Mouse (Mus musculus): Measurements from ENCODE around the gene Schip1. TPM values are rescaled to one million over a fixed set of nuclear protein-coding genes. Genes with fewer than 3 reads are reported as not detected.

Schip1 gene
- polyA plus RNA-seq, 1 experiment from 2014 or later, result 108 TPM

DNA sequence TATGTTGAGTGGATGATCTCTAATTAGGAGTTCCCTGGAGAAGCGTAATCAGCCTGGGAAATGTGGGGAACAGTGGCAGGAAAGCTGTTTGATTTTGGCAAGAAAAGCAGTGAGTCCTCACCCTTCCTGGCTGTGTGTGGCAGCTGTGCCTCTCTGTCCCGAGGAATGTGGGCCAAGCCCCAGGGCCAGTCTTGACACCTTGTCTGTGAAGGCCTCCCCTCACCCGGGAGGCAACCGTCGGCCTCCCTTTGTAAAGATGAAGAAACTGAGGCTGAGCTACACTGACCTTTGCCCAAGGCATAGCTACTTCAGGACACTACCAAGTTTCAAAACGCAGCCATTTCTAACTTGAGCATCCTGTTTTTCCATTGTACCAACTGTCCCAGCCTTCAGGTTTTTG, 481.3 kb downstream of the Schip1 start:
- Histone ChIP-seq H3K4me3 (no peak overlapping the region), H3K27ac (replicated peaks) (no peak overlapping the region), H3K9me3 (no peaks in the 10 kb centered on the region), H3K4me1 (peaks cover 22% of the 10 kb centered on the region; the same call in 1 of the 2 replicates), H3K36me3 (no peaks in the 10 kb centered on the region), H3K9ac (replicated peaks) (no peak overlapping the region), H3K27me3 (no peaks in the 10 kb centered on the region), H3K4me2 (replicated peaks) (no peak overlapping the region)
- 65% methylated on average over 6 of the region's 6 CpGs for WGBS
- ATAC-seq (ENCODE audit: low FRiP score, low read depth), result no peak

- Histone ChIP-seq H3K4me1 (0 out of 2 replicates have a peak, but pooled peaks cover under 1% of the 10 kb centered on the region), H3K27me3 (no peaks in the 10 kb centered on the region), H3K4me2 (replicated peaks) (no peak overlapping the region), H3K9me3 (no peaks in the 10 kb centered on the region), H3K36me3 (no peaks in the 10 kb centered on the region), H3K9ac (replicated peaks) (no peak overlapping the region), H3K27ac (replicated peaks) (no peak overlapping the region), H3K4me3 (no peak overlapping the region)
- WGBS, result 82% methylated on average over 4 of the region's 4 CpGs
- no peak for ATAC-seq (ENCODE audit: low FRiP score, low read depth)
These were observed 490.6 kb downstream of the Schip1 start for GRCm38 (mm10) chr3:68555087-68555662.

DNA sequence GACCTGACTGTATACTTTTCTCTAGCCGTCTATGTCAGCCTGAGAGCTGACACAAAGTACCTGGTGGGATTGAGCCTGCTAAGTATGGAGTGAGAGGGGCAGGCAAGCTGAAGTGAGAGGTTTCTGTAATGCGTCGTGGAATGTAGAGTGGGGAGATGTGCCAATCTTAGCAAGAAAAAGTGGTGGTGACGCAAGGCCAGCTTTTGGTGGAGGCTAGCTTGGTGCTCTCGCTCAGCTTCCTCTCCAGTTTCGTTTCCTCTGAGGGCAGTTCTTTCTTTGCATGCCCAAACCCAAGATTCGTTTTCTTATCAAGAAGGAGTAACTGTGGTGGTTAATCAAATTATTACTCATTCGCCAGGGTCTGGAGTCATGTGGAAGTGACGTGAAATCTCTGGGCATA, 492.3 kb downstream of the Schip1 start:
- Histone ChIP-seq H3K4me3 (no peak overlapping the region), H3K9ac (replicated peaks) (no peak overlapping the region), H3K9me3 (no peaks in the 10 kb centered on the region), H3K4me2 (replicated peaks) (no peak overlapping the region), H3K36me3 (no peaks in the 10 kb centered on the region), H3K27ac (replicated peaks) (no peak overlapping the region), H3K4me1 (no peaks in the 10 kb centered on the region), H3K27me3 (no peaks in the 10 kb centered on the region)
- ATAC-seq (ENCODE audit: low FRiP score, low read depth), result no peak
- 93% methylated on average over 9 of the region's 9 CpGs for WGBS

GRCm38 (mm10) chr3:68558744-68559143, 494.1 kb downstream of the Schip1 start:
- Histone ChIP-seq H3K4me2 (replicated peaks) (no peak overlapping the region), H3K9me3 (no peaks in the 10 kb centered on the region), H3K27ac (replicated peaks) (no peak overlapping the region), H3K4me3 (no peak overlapping the region), H3K4me1 (no peaks in the 10 kb centered on the region), H3K27me3 (no peaks in the 10 kb centered on the region), H3K36me3 (no peaks in the 10 kb centered on the region), H3K9ac (replicated peaks) (no peak overlapping the region)
- 85% methylated on average over 6 of the region's 6 CpGs for WGBS
- no peak for ATAC-seq (ENCODE audit: low FRiP score, low read depth)

DNA sequence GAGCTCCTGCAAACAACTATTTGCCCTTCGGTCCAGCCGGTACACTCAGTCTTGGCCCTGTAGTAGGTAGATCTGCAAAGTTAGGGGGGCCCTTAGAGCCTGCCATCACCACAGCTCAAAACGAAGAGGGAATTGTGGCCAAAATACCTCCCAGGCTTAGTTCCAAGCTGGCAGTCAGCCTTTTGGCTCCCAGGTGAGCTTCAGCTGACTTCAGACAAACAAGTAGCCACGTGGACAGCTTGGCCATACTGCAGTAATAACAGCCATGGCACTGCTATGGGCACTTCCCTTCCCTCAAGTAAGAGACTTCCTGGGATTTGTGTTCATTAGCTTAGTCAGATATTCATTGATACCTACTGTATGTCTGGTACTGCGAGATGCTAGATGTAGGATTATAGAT, 495.5 kb downstream of the Schip1 start:
- no peak overlapping the region for H3K27ac ChIP-seq (replicated peaks)

GRCm38 (mm10) chr3:68562838-68563237, 498.2 kb downstream of the Schip1 start:
- 76% methylated on average over 2 of the region's 2 CpGs for WGBS
- no peak overlapping the region for H3K4me2 ChIP-seq (replicated peaks)
- no peaks in the 10 kb centered on the region for H3K9me3 ChIP-seq
- no peak overlapping the region for H3K4me3 ChIP-seq
- H3K27me3 ChIP-seq, result no peaks in the 10 kb centered on the region
- H3K4me1 ChIP-seq, result peaks cover 17% of the 10 kb centered on the region; the same call in 1 of the 2 replicates
- no peak overlapping the region for H3K9ac ChIP-seq (replicated peaks)
- no peak overlapping the region for H3K27ac ChIP-seq (replicated peaks)
- H3K36me3 ChIP-seq, result no peaks in the 10 kb centered on the region
- ATAC-seq (ENCODE audit: low FRiP score, low read depth), result no peak

More for the DNA sequence above, 495.5 kb downstream of the Schip1 start:
- no peak overlapping the region for H3K9ac ChIP-seq (replicated peaks)
- no peaks in the 10 kb centered on the region for H3K36me3 ChIP-seq
- ATAC-seq (ENCODE audit: low FRiP score, low read depth), result no peak
- H3K27me3 ChIP-seq, result no peaks in the 10 kb centered on the region
- WGBS, result 83% methylated on average over 5 of the region's 5 CpGs
- peaks cover 10% of the 10 kb centered on the region; the same call in 1 of the 2 replicates for H3K4me1 ChIP-seq
- H3K9me3 ChIP-seq, result no peaks in the 10 kb centered on the region
- no peak overlapping the region for H3K4me2 ChIP-seq (replicated peaks)
- H3K4me3 ChIP-seq, result no peak overlapping the region

DNA sequence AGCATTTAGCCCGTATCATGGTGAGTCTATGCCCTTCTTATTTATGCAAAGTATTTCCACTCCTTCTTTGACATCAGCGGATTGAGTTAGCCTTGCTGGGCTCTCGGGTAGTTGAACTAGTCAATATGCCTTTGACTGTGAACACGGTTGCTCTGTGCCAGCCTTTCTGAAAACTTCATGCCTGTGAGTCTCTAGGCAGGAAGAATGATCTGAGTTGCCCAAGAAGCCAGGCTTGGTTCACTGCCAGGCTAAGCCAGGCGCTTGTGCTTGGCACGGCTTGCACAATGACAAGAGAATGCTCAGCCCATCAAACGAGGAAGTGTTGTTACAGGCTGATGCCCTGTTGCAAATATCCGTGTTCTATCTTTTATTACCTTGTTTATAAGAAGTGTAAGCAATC, 499.3 kb downstream of the Schip1 start:
- H3K4me2 ChIP-seq (replicated peaks), result no peak overlapping the region
- H3K4me1 ChIP-seq, result peaks cover 17% of the 10 kb centered on the region; the same call in 1 of the 2 replicates
- 78% methylated on average over 8 of the region's 8 CpGs for WGBS
- no peak for ATAC-seq (ENCODE audit: low FRiP score, low read depth)
- H3K4me3 ChIP-seq, result no peak overlapping the region
- H3K27ac ChIP-seq (replicated peaks), result no peak overlapping the region
- H3K36me3 ChIP-seq, result no peaks in the 10 kb centered on the region
- H3K9me3 ChIP-seq, result no peaks in the 10 kb centered on the region
- H3K9ac ChIP-seq (replicated peaks), result no peak overlapping the region
- no peaks in the 10 kb centered on the region for H3K27me3 ChIP-seq

GRCm38 (mm10) chr3:68564978-68565674, 500.5 kb downstream of the Schip1 start:
- Histone ChIP-seq H3K9ac (replicated peaks) (no peak overlapping the region; the same call in 1 of the 2 replicates), H3K4me2 (replicated peaks) (no peak overlapping the region), H3K4me3 (no peak overlapping the region), H3K27me3 (no peaks in the 10 kb centered on the region), H3K27ac (replicated peaks) (no peak overlapping the region), H3K4me1 (peaks cover 17% of the 10 kb centered on the region; the same call in 1 of the 2 replicates), H3K9me3 (no peaks in the 10 kb centered on the region), H3K36me3 (no peaks in the 10 kb centered on the region)
- 50% methylated on average over 10 of the region's 10 CpGs for WGBS
- no peak for ATAC-seq (ENCODE audit: low FRiP score, low read depth)

DNA sequence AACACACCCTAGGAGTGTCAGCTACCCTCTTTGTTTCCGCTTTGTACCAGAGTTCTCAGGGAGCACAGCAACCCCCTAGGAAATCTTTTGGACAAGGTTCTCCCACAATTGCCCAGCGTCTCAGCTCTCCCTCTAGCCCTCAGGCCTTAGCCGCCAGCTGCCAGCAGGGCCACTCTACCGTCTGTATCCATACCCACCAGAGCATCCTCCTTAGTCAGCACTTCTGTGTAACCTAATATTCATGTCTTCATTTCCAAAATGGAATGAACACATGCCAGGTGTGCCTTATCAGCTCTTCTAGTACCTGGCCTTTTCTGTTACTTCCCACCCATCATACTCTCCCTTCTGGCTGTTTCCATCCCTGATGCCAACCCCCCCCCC, 501.1 kb downstream of the Schip1 start:
- no peaks in the 10 kb centered on the region for H3K36me3 ChIP-seq
- 51% methylated on average over 4 of the region's 4 CpGs for WGBS
- H3K4me3 ChIP-seq, result no peak overlapping the region
- no peak overlapping the region for H3K9ac ChIP-seq (replicated peaks)
- H3K27ac ChIP-seq (replicated peaks), result no peak overlapping the region
- H3K27me3 ChIP-seq, result no peaks in the 10 kb centered on the region
- peak; percentile 38; the same call in 1 of the 2 replicates for ATAC-seq (ENCODE audit: low FRiP score, low read depth)
- H3K4me2 ChIP-seq (replicated peaks), result no peak overlapping the region
- H3K4me1 ChIP-seq, result peaks cover 17% of the 10 kb centered on the region; the same call in 1 of the 2 replicates
- no peaks in the 10 kb centered on the region for H3K9me3 ChIP-seq

DNA sequence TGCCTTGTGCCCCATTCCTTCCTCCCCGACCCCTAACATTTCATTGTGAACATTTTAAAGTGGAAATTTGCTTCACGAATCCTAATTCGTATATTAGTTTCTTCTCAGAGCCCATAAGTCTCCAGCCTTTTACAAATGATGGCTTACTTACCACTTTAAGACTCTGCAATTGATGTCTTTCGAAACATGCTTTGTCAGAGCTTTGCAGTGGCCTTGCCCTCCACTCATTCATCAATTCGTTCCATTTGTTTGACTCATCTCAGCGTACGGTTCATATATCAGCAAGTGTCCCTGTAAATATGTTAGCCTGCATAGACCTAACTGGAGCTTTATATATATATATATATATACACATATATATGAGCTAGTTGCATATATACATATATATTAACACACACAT, 503.0 kb downstream of the Schip1 start:
- no peaks in the 10 kb centered on the region for H3K36me3 ChIP-seq
- ATAC-seq (ENCODE audit: low FRiP score, low read depth), result no peak
- WGBS, result 82% methylated on average over 7 of the region's 7 CpGs
- no peak overlapping the region for H3K27ac ChIP-seq (replicated peaks)
- H3K27me3 ChIP-seq, result no peaks in the 10 kb centered on the region
- peaks cover 26% of the 10 kb centered on the region for H3K4me1 ChIP-seq
- H3K4me2 ChIP-seq (replicated peaks), result no peak overlapping the region
- no peak overlapping the region for H3K4me3 ChIP-seq
- no peaks in the 10 kb centered on the region for H3K9me3 ChIP-seq
- H3K9ac ChIP-seq (replicated peaks), result no peak overlapping the region

GRCm38 (mm10) chr3:68568149-68568548, 503.5 kb downstream of the Schip1 start:
- H3K9me3 ChIP-seq, result no peaks in the 10 kb centered on the region
- ATAC-seq (ENCODE audit: low FRiP score, low read depth), result no peak
- no peak overlapping the region for H3K27ac ChIP-seq (replicated peaks)
- H3K4me1 ChIP-seq, result peaks cover 30% of the 10 kb centered on the region
- no peak overlapping the region for H3K9ac ChIP-seq (replicated peaks)
- no peak overlapping the region for H3K4me2 ChIP-seq (replicated peaks)
- H3K4me3 ChIP-seq, result no peak overlapping the region
- no peaks in the 10 kb centered on the region for H3K27me3 ChIP-seq
- no peaks in the 10 kb centered on the region for H3K36me3 ChIP-seq
- 78% methylated on average over 3 of the region's 3 CpGs for WGBS

GRCm38 (mm10) chr3:68568716-68569115, 504.1 kb downstream of the Schip1 start:
- H3K27ac ChIP-seq (replicated peaks), result no peak overlapping the region
- H3K9ac ChIP-seq (replicated peaks), result no peak overlapping the region
- no peak overlapping the region for H3K4me2 ChIP-seq (replicated peaks)
- peaks cover 36% of the 10 kb centered on the region for H3K4me1 ChIP-seq
- H3K4me3 ChIP-seq, result no peak overlapping the region
- no peak for ATAC-seq (ENCODE audit: low FRiP score, low read depth)
- WGBS, result 49% methylated on average over 7 of the region's 7 CpGs
- H3K9me3 ChIP-seq, result no peaks in the 10 kb centered on the region
- H3K27me3 ChIP-seq, result no peaks in the 10 kb centered on the region
- no peaks in the 10 kb centered on the region for H3K36me3 ChIP-seq
